Mouse (Mus musculus): ENCODE results near the gene Gm10643.

DNA sequence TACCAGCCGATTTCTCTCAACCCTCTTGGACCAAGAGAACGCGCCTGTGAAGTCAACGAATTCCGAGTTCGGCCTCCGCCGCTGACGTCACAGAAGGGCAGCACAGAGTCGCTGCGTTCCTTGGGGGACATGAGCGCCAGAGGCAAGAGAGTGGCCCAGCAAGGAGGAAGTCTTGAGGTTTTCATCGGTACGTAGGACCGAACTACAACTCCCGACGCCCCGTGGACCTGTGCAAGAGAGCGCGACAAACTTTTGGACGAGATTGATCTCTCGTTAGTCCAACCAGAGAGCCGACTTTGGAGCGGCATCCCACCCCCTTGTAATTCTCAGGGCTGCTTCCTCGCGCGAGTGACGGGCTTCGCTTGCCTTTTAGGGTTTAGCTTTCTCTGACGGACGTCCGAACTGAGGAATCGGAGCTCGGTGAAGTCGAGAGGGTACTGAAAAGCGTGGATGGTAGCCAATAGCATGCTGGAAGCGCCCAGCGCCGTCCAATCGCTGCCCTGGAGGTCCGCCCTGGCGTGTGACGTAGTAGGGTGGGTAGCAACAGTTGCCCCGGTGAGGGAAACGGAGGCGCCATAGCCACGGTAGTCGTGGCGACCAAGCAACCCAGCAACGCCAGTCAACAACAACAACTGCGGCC is 1.5 kb upstream of the Gm10643 start, which contains the start of gene Rfx1:
- TF ChIP-seq CTCF (conservative IDR thresholded peaks at IDR 0.05; ENCODE audit: insufficient read depth, insufficient read length, low read depth, low read length), result no peak
- peak; percentile 40 for TF ChIP-seq POLR2A (IDR thresholded peaks at IDR 0.05; ENCODE audit: low read depth, low read length)
